Mouse (Mus musculus) CH12.LX (cell line): ENCODE results near the gene Csrp2.

ENCODE experiments used
- CHD1 ChIP-seq: IDR thresholded peaks from 2 replicates; pipeline ENCODE4 v1.6.1; 2012; ENCODE audit warnings: low read depth, low read length, improper control_type of control experiment, inconsistent platforms
- CTCF ChIP-seq, 2 experiments: IDR thresholded peaks in 1 of 2; conservative IDR thresholded peaks in 1 of 2; 2 replicates each; pipeline ENCODE4 v1.5.1; 2011 to 2012; ENCODE audit warnings: low read depth in 2 of 2, low read length in 2 of 2, improper control_type of control experiment in 1 of 2, inconsistent platforms in 1 of 2, mild to moderate bottlenecking in 1 of 2, moderate library complexity in 1 of 2
- E2F4 ChIP-seq: IDR thresholded peaks from 2 replicates; pipeline ENCODE4 v1.6.1; 2011; ENCODE audit warnings: low read depth, low read length, improper control_type of control experiment; ENCODE audit not compliant: insufficient replicate concordance
- EP300 ChIP-seq: IDR thresholded peaks from 2 replicates; pipeline ENCODE4 v1.6.1; 2011; ENCODE audit warnings: low read length, improper control_type of control experiment
- HCFC1 ChIP-seq: IDR thresholded peaks from 2 replicates; pipeline ENCODE4 v1.6.1; 2012; ENCODE audit warnings: low read depth, mild to moderate bottlenecking, inconsistent platforms, low read length, improper control_type of control experiment
- MAFK ChIP-seq: IDR thresholded peaks from 2 replicates; pipeline ENCODE4 v1.6.1; 2011; ENCODE audit warnings: low read length, improper control_type of control experiment; ENCODE audit not compliant: insufficient replicate concordance
- MYC ChIP-seq: IDR thresholded peaks from 2 replicates; pipeline ENCODE4 v1.6.1; 2011; ENCODE audit warnings: low read depth, mild to moderate bottlenecking, improper control_type of control experiment, low read length
- POLR2A ChIP-seq: IDR thresholded peaks from 2 replicates; pipeline ENCODE4 v1.6.1; 2011; ENCODE audit warnings: low read depth, mild to moderate bottlenecking, improper control_type of control experiment, low read length
- UBTF ChIP-seq: IDR thresholded peaks from 2 replicates; pipeline ENCODE4 v1.6.1; 2012; ENCODE audit warnings: low read depth, mild to moderate bottlenecking, inconsistent platforms, low read length, improper control_type of control experiment, moderate library complexity
- USF1 ChIP-seq: IDR thresholded peaks from 2 replicates; pipeline ENCODE4 v1.6.1; 2014; ENCODE audit warnings: low read depth, mild to moderate bottlenecking, inconsistent platforms, low read length, improper control_type of control experiment
- ZC3H11A ChIP-seq: IDR thresholded peaks from 2 replicates; pipeline ENCODE4 v1.6.1; 2012; ENCODE audit warnings: low read depth, mild to moderate bottlenecking, inconsistent platforms, low read length, improper control_type of control experiment

DNA sequence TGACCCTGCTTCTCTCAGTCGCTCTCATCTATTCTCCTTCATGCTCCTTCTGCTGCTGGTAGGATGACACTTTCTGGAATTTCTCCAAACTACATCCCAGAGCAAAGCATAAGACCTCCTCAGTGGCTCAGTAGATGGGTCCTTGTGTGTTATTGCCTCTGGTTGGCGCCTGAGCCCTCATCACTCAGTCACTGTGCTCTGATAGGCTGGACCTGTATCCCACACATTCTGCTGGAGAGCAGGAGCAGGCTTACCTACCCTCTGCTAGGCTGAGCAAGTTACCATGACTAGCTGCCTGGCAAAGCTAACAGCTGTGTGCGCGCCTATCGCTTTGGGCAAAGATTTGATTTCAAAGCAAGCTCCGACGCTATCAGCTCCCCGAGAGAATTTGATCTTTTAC lies 41.7 kb upstream of the Csrp2 start:
- no peak for TF ChIP-seq ZC3H11A
- no peak for TF ChIP-seq USF1
- no peak for TF ChIP-seq UBTF
- TF ChIP-seq POLR2A, result no peak
- TF ChIP-seq EP300, result no peak
- TF ChIP-seq MYC, result no peak
- TF ChIP-seq CTCF (conservative IDR thresholded peaks at IDR 0.05 in 1 of 2, IDR thresholded peaks at IDR 0.05 in 1 of 2; ENCODE audit: low read depth in 2 of 2, low read length in 2 of 2), result no peak
- no peak for TF ChIP-seq HCFC1
- no peak for TF ChIP-seq E2F4
- TF ChIP-seq CHD1, result no peak
- no peak for TF ChIP-seq MAFK
